Mouse (Mus musculus) adrenal gland, adult 8-10 months (tissue): ENCODE data around the gene Gm21943. TPM values are rescaled to one million over a fixed set of nuclear protein-coding genes. Genes with fewer than 3 reads are reported as not detected.
"Not testable (repeated sequence)": the region's sequence is repeated elsewhere in the genome, so short reads cannot be mapped to it uniquely, and the experiment has no call there.

ENCODE experiments used
- DNase-seq: peaks from one replicate; pipeline ENCODE4 v3.0.0; 2022
- total RNA-seq, 4 experiments: library from RNA; stranded (reverse); gene quantifications; 2 replicates each; pipeline ENCODE4 v1.2.4; 2022

The Gm21943 gene
- total RNA-seq: not detected

GRCm38 (mm10) chrY:57533644-57534043 lies at the start of gene Gm21943:
TSS of gene Gm21943 (minus strand) at chrY:57533744.
- not testable (repeated sequence) for DNase-seq

Other genes starting within 250 kb of the Gm21943 start
- gene Gm28961, start 172.0 kb upstream of the Gm21943 start, total RNA-seq: not detected